Comparison of ENCODE assay signal across 13 mouse cellular contexts in the genomic region with DNA sequence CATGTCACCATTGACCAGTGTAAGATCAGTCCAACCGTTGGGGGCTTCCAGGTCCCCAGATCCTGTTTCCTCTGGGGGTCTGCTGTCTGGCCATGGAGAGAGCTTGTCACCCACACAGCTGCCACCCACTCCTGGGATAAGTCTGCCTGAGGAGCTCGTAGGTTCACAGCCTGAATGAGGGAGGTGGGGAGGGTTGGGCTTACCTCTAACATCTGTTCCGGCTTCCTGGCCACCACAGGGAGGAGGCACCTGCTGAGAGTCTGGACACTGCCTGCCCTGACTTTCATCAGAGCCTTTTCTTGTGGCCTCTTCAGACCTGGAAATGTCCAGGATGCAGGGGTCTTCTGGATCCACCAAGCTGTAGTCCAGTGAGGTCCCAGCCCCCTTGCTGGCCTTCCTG. TPM values are rescaled to one million over a fixed set of nuclear protein-coding genes. Genes with fewer than 3 reads are reported as not detected.
DNase-seq lines count a peak whose midpoint lies in the region; ATAC-seq lines count a peak whose summit lies in the region.
"Had no signal": no experiment of that assay in that cellular context is flagged by ENCODE, and none has a peak within 500 bp of the region (broad histone marks: within the 10 kb centered on the region; RNA-seq: fewer than 3 reads in every experiment).

No protein-coding gene starts in this region.

- peak overlapping the region; percentile 23; the same call in 1 of the 2 replicates for H3K27ac ChIP-seq in hindbrain, embryonic 13.5 days
- H3K27ac ChIP-seq in hindbrain, embryonic 14.5 days: no peak overlapping the region
- H3K27ac ChIP-seq: embryonic facial prominence, embryonic 13.5 days had no signal

- no peak overlapping the region for H3K4me2 ChIP-seq in hindbrain, embryonic 13.5 days
- H3K4me2 ChIP-seq in hindbrain, embryonic 14.5 days (replicated peaks): no peak overlapping the region
- H3K4me2 ChIP-seq: embryonic facial prominence, embryonic 13.5 days had no signal

- H3K9ac ChIP-seq in hindbrain, embryonic 13.5 days: 0 out of 2 replicates have a peak overlapping the region, but pooled peaks have one; percentile 8
- no peak overlapping the region for H3K9ac ChIP-seq in hindbrain, embryonic 14.5 days

- H3K27me3 ChIP-seq in hindbrain, embryonic 13.5 days: peaks cover 27% of the 10 kb centered on the region; the same call in 1 of the 2 replicates
- H3K27me3 ChIP-seq in hindbrain, embryonic 14.5 days (ENCODE audit: control insufficient read depth, insufficient read depth, low read length): no peaks in the 10 kb centered on the region
- H3K27me3 ChIP-seq: CH12.LX had no signal

- 47% methylated on average over 3 of the region's 3 CpGs for WGBS in hindbrain, embryonic 13.5 days
- 46% methylated on average over 3 of the region's 3 CpGs for WGBS in hindbrain, embryonic 14.5 days

- peaks cover 14% of the 10 kb centered on the region for H3K4me1 ChIP-seq in hindbrain, embryonic 13.5 days (replicated peaks)
- no peaks in the 10 kb centered on the region; the same call in 1 of the 2 replicates for H3K4me1 ChIP-seq in hindbrain, embryonic 14.5 days (replicated peaks; ENCODE audit: control insufficient read depth, insufficient read depth, low read length)

- H3K9me3 ChIP-seq in hindbrain, embryonic 13.5 days: no peaks in the 10 kb centered on the region
- no peaks in the 10 kb centered on the region for H3K9me3 ChIP-seq in hindbrain, embryonic 14.5 days (ENCODE audit: control insufficient read depth, low read length)
- H3K9me3 ChIP-seq: embryonic facial prominence, embryonic 13.5 days had no signal

- no peak for DNase-seq in hindbrain, embryonic 14.5 days (ENCODE audit: low spot score)
- peak; percentile 19 for DNase-seq in urinary bladder, postnatal 25 days (ENCODE audit: low spot score)
- DNase-seq in urinary bladder, postnatal 14 days (ENCODE audit: low spot score): no peak
- peak; percentile 54 for DNase-seq in kidney, postnatal 14 days
- DNase-seq in yolk sac, embryonic 10.5 days (ENCODE audit: low spot score): no peak
- no peak for DNase-seq in adrenal gland, adult 8-10 months
- no peak for DNase-seq in heart, adult 11 months
- DNase-seq: cerebellum, adult 11 months; thymus, adult 18-20 months had no signal

- no peak overlapping the region for H3K4me3 ChIP-seq in hindbrain, embryonic 13.5 days
- H3K4me3 ChIP-seq in hindbrain, embryonic 14.5 days (replicated peaks; ENCODE audit: low read length): no peak overlapping the region
- H3K4me3 ChIP-seq: embryonic facial prominence, embryonic 13.5 days had no signal

- no peak for ATAC-seq in hindbrain, embryonic 13.5 days (ENCODE audit: low FRiP score)
- ATAC-seq in hindbrain, embryonic 14.5 days (ENCODE audit: low FRiP score): no peak
- ATAC-seq: activated CD4-positive, CD25-positive, alpha-beta regulatory T cell, adult 4 months had no signal

- no peaks in the 10 kb centered on the region for H3K36me3 ChIP-seq in hindbrain, embryonic 13.5 days
- H3K36me3 ChIP-seq in hindbrain, embryonic 14.5 days (replicated peaks; ENCODE audit: control insufficient read depth, insufficient read depth): no peaks in the 10 kb centered on the region
- H3K36me3 ChIP-seq: embryonic facial prominence, embryonic 13.5 days had no signal

RNA-seq across cellular contexts. Expression of gene Klhdc7a, which starts 0.8 kb away (rescaled TPM):
- 0.47 and 0.61 TPM in 2 replicates for polyA plus RNA-seq in hindbrain, embryonic 13.5 days (2015; fragmentation: Nextera tagmentation; extraction: Ambion mirVana)
- 0.44 and 0.56 TPM in 2 replicates for polyA plus RNA-seq in hindbrain, embryonic 14.5 days (2014; fragmentation: Nextera tagmentation; extraction: Ambion mirVana)
- total RNA-seq in adrenal gland, adult 8-10 months (2022): 10 to 100 TPM in 1 of 4 experiments, 1 to 10 TPM in 3; 4.5 to 19.9 (median 7.5) TPM
- total RNA-seq: CH12.LX had no signal
- polyA plus RNA-seq: activated CD4-positive, CD25-positive, alpha-beta regulatory T cell, adult 4 months had no signal

Comparison
In these comparisons a context has a peak if more than half of its experiments do, and no peak if none do; other contexts are left out.
1. DNase-seq: peak in urinary bladder, postnatal 25 days (single experiment) and kidney, postnatal 14 days (single experiment); none in hindbrain, embryonic 14.5 days (single experiment), urinary bladder, postnatal 14 days (single experiment), yolk sac, embryonic 10.5 days (single experiment), adrenal gland, adult 8-10 months (single experiment) and heart, adult 11 months (single experiment).